Mouse (Mus musculus): ENCODE results near the gene Abca7.
A peak's percentile ranks its signal among the peaks of the same experiment; 100 is the strongest.
"Not testable (repeated sequence)": the region's sequence is repeated elsewhere in the genome, so short reads cannot be mapped to it uniquely, and the experiment has no call there.

The Abca7 gene

GRCm38 (mm10) chr10:79996272-79997033, at the start of gene Abca7:
Gene Abca7, plus strand, starts transcription at chr10:79996494.
- DNase-seq, result peak; percentile 99

GRCm38 (mm10) chr10:79946752-79947322, 49.5 kb upstream of the Abca7 start:
- DNase-seq, result no peak

- no peak for DNase-seq
Measured at GRCm38 (mm10) chr10:79947502-79947901, 48.8 kb upstream of the Abca7 start.

GRCm38 (mm10) chr10:79949873-79950272, 46.4 kb upstream of the Abca7 start:
- DNase-seq, result no peak

- no peak for DNase-seq
Measured at GRCm38 (mm10) chr10:79950661-79951060, 45.6 kb upstream of the Abca7 start.

- DNase-seq, result peak; percentile 71
Measured at GRCm38 (mm10) chr10:79953946-79954345, 42.3 kb upstream of the Abca7 start.

GRCm38 (mm10) chr10:79955691-79956090, 40.6 kb upstream of the Abca7 start:
- no peak for DNase-seq

GRCm38 (mm10) chr10:79956643-79957154, 39.6 kb upstream of the Abca7 start:
- DNase-seq, result no peak

- peak; percentile 89 for DNase-seq
Measured at GRCm38 (mm10) chr10:79958140-79958816, 38.0 kb upstream of the Abca7 start.

GRCm38 (mm10) chr10:79959412-79959811, 36.9 kb upstream of the Abca7 start:
- not testable (repeated sequence) for DNase-seq

GRCm38 (mm10) chr10:79959847-79960601, 36.3 kb upstream of the Abca7 start, which contains the start of gene Wdr18:
Gene Wdr18, plus strand, starts transcription at chr10:79960152.
- DNase-seq, result peak; percentile 99

- no peak for DNase-seq
Measured at GRCm38 (mm10) chr10:79960671-79961294, 35.5 kb upstream of the Abca7 start.

GRCm38 (mm10) chr10:79964727-79965126, 31.6 kb upstream of the Abca7 start:
- no peak for DNase-seq

GRCm38 (mm10) chr10:79965325-79965724, 31.0 kb upstream of the Abca7 start:
- DNase-seq, result no peak

GRCm38 (mm10) chr10:79966886-79967400, 29.4 kb upstream of the Abca7 start:
- DNase-seq, result no peak

- no peak for DNase-seq
Measured at GRCm38 (mm10) chr10:79968181-79968580, 28.1 kb upstream of the Abca7 start.

- no peak for DNase-seq
Measured at GRCm38 (mm10) chr10:79969124-79969568, 27.1 kb upstream of the Abca7 start.

- no peak for DNase-seq
Measured at GRCm38 (mm10) chr10:79970415-79971182, 25.7 kb upstream of the Abca7 start, which contains the start of gene Grin3b. Gene Grin3b, plus strand, starts transcription at chr10:79970715.

- no peak for DNase-seq
Measured at GRCm38 (mm10) chr10:79971183-79971497, 25.2 kb upstream of the Abca7 start.

- DNase-seq, result no peak
Measured at GRCm38 (mm10) chr10:79972831-79973230, 23.5 kb upstream of the Abca7 start.

GRCm38 (mm10) chr10:79974087-79974486, 22.2 kb upstream of the Abca7 start:
- no peak for DNase-seq

Measured in lung, postnatal 36 days (tissue).